Mouse (Mus musculus): ENCODE results near the gene Aldh1l1. TPM values are rescaled to one million over a fixed set of nuclear protein-coding genes. Genes with fewer than 3 reads are reported as not detected.

Gene Aldh1l1
- 241 TPM for polyA plus RNA-seq (2014; fragmentation: Illumina TruSeq; extraction: RNeasy Lipid Tissue Mini Kit (QIAGEN cat#74804); ENCODE audit: low read depth, low replicate concordance)

GRCm38 (mm10) chr6:90486176-90486921 is at the start of gene Aldh1l1:
TSS of gene Aldh1l1 (plus strand) at chr6:90486427.

GRCm38 (mm10) chr6:90462181-90462706 is 24.0 kb upstream of the Aldh1l1 start, which contains the start of gene Klf15:
TSS of gene Klf15 (plus strand) at chr6:90462576.

GRCm38 (mm10) chr6:90604533-90605297 is 118.5 kb downstream of the Aldh1l1 start, which contains the start of gene Slc41a3:
TSS of gene Slc41a3 (plus strand) at chr6:90604725.

Other genes starting within 250 kb of the Aldh1l1 start
- gene Vmn1r54, start 240.1 kb upstream of the Aldh1l1 start, polyA plus RNA-seq (2014; fragmentation: Illumina TruSeq; extraction: RNeasy Lipid Tissue Mini Kit (QIAGEN cat#74804); ENCODE audit: low read depth, low replicate concordance): not detected
- not detected for gene BC048671, start 185.2 kb upstream of the Aldh1l1 start, polyA plus RNA-seq (2014; fragmentation: Illumina TruSeq; extraction: RNeasy Lipid Tissue Mini Kit (QIAGEN cat#74804); ENCODE audit: low read depth, low replicate concordance)
- gene Chst13, start 161.2 kb upstream of the Aldh1l1 start, polyA plus RNA-seq (2014; fragmentation: Illumina TruSeq; extraction: RNeasy Lipid Tissue Mini Kit (QIAGEN cat#74804); ENCODE audit: low read depth, low replicate concordance): 1.4 TPM
- 113 TPM for gene Uroc1, start 153.1 kb upstream of the Aldh1l1 start, polyA plus RNA-seq (2014; fragmentation: Illumina TruSeq; extraction: RNeasy Lipid Tissue Mini Kit (QIAGEN cat#74804); ENCODE audit: low read depth, low replicate concordance)
- gene Zxdc, start 116.9 kb upstream of the Aldh1l1 start, polyA plus RNA-seq (2014; fragmentation: Illumina TruSeq; extraction: RNeasy Lipid Tissue Mini Kit (QIAGEN cat#74804); ENCODE audit: low read depth, low replicate concordance): 5.2 TPM
- not detected for gene Cfap100, start 57.6 kb upstream of the Aldh1l1 start, polyA plus RNA-seq (2014; fragmentation: Illumina TruSeq; extraction: RNeasy Lipid Tissue Mini Kit (QIAGEN cat#74804); ENCODE audit: low read depth, low replicate concordance)
- gene Klf15, start 23.9 kb upstream of the Aldh1l1 start, polyA plus RNA-seq (2014; fragmentation: Illumina TruSeq; extraction: RNeasy Lipid Tissue Mini Kit (QIAGEN cat#74804); ENCODE audit: low read depth, low replicate concordance): 33.4 TPM
- gene Slc41a3, start 118.3 kb downstream of the Aldh1l1 start, polyA plus RNA-seq (2014; fragmentation: Illumina TruSeq; extraction: RNeasy Lipid Tissue Mini Kit (QIAGEN cat#74804); ENCODE audit: low read depth, low replicate concordance): not detected

Data from liver, adult 10 weeks (tissue).